Mouse (Mus musculus) heart, postnatal 0 days (tissue): Measurements from ENCODE around the gene Hoxb8. TPM values are rescaled to one million over a fixed set of nuclear protein-coding genes. Genes with fewer than 3 reads are reported as not detected.

ENCODE experiments used
- ATAC-seq: fragments of 200-750 bp; cut with Nextera tagmentation; 2 replicates; pipeline ENCODE4 v1.8.0; 2017; ENCODE audit warnings: low read depth, moderate number of reproducible peaks, moderate library complexity; ENCODE audit not compliant: insufficient read depth
- DNase-seq: peaks from one replicate; pipeline ENCODE4 v3.0.0-alpha.2; 2016; ENCODE audit warnings: low spot score
- H3K27ac ChIP-seq: fragments of 300-500 bp; sonication (generic); 2 replicates; pipeline ENCODE4 v1.5.1; 2014; ENCODE audit warnings: low read depth, mild to moderate bottlenecking
- H3K27me3 ChIP-seq: fragments of 300-500 bp; sonication (generic); 2 replicates; pipeline ENCODE4 v1.6.1; 2014; ENCODE audit warnings: low read length, mixed read lengths; ENCODE audit not compliant: control insufficient read depth, insufficient read depth
- H3K36me3 ChIP-seq: fragments of 300-500 bp; sonication (generic); replicated peaks from 2 replicates; pipeline ENCODE4 v1.6.1; 2014; ENCODE audit warnings: low read length, mixed read lengths; ENCODE audit not compliant: control insufficient read depth, insufficient read depth
- H3K4me1 ChIP-seq: fragments of 300-500 bp; sonication (generic); 2 replicates; pipeline ENCODE4 v1.6.1; 2014; ENCODE audit warnings: antibody characterized with exemption; ENCODE audit not compliant: control insufficient read depth, insufficient read depth
- H3K4me2 ChIP-seq: fragments of 300-500 bp; sonication (generic); 2 replicates; pipeline ENCODE4 v1.6.1; 2014; ENCODE audit warnings: low read depth, mild to moderate bottlenecking, low read length, moderate library complexity
- H3K4me3 ChIP-seq: fragments of 300-500 bp; sonication (generic); 2 replicates; pipeline ENCODE4 v1.5.1; 2014; ENCODE audit warnings: low read depth, low read length
- H3K9ac ChIP-seq: fragments of 300-500 bp; sonication (generic); replicated peaks from 2 replicates; pipeline ENCODE4 v1.6.1; 2014; ENCODE audit warnings: low read depth, low read length, mixed read lengths
- H3K9me3 ChIP-seq: fragments of 300-500 bp; sonication (generic); replicated peaks from 2 replicates; pipeline ENCODE4 v1.6.1; 2016; ENCODE audit warnings: low read length; ENCODE audit not compliant: control insufficient read depth
- CTCF ChIP-seq: IDR thresholded peaks from 2 replicates; pipeline ENCODE4 v1.5.1; 2016; ENCODE audit warnings: antibody characterized with exemption, control low read depth, low read depth
- EP300 ChIP-seq: IDR thresholded peaks from 2 replicates; pipeline ENCODE4 v1.6.1; 2016; ENCODE audit warnings: antibody characterized with exemption, low read depth
- WGBS: fragments of 180-500 bp; shearing (Covaris S2); extraction: QIAGEN DNeasy Blood & Tissue Kit; methylation state at CpG from one replicate; pipeline ENCODE4 v1.1.7; 2014; 5-methylcytosine and 5-hydroxymethylcytosine counted together
- polyA plus RNA-seq: library from polyadenylated mRNA; unstranded; fragments of >200 nt; fragmentation: Nextera tagmentation; extraction: Ambion mirVana; gene quantifications from 2 replicates; pipeline ENCODE4 v1.2.1, GENCODE M21; 2015
- total RNA-seq: library from RNA; depleted of rRNA; stranded (reverse); fragments of >200 nt; gene quantifications from 2 replicates; pipeline ENCODE4 v1.2.3, GENCODE M21; 2014; ENCODE audit warnings: low replicate concordance

Hoxb8 gene
- total and polyA plus RNA-seq, 2 experiments from 2014 or later: not detected

DNA sequence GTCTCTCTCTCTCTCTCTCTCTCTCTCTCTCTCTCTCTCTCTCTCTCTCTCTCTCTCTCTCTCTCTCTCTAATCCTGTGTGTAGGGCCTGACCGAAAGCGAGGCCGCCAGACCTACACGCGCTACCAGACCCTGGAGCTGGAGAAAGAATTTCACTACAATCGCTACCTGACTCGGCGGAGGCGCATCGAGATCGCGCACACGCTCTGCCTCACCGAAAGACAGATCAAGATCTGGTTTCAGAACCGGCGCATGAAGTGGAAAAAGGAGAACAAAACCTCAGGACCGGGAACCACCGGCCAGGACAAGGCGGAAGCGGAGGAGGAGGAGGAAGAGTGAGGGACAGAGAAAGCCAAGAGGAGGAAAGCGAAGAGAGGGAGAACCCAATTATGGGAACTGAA lies 7.6 kb downstream of the Hoxb8 start:
- TF ChIP-seq EP300 (no peak), CTCF (no peak)
- ATAC-seq: no peak
- peaks cover 100% of the 10 kb centered on the region for H3K27me3 ChIP-seq

GRCm38 (mm10) chr11:96289837-96290236 lies 8.1 kb downstream of the Hoxb8 start:
- Histone ChIP-seq H3K27ac (no peak overlapping the region), H3K4me1 (no peaks in the 10 kb centered on the region), H3K9me3 (no peaks in the 10 kb centered on the region), H3K9ac (no peak overlapping the region), H3K4me2 (no peak overlapping the region), H3K36me3 (no peaks in the 10 kb centered on the region), H3K27me3 (peaks cover 100% of the 10 kb centered on the region), H3K4me3 (no peak overlapping the region)
- DNase-seq (no peak), ATAC-seq (no peak)
- TF ChIP-seq CTCF: no peak
- TF ChIP-seq EP300: no peak
- 14% methylated on average over 6 of the region's 6 CpGs for WGBS

More for the DNA sequence above, 7.6 kb downstream of the Hoxb8 start:
- Histone ChIP-seq H3K9ac (no peak overlapping the region), H3K4me3 (no peak overlapping the region), H3K4me2 (no peak overlapping the region), H3K36me3 (no peaks in the 10 kb centered on the region), H3K4me1 (no peaks in the 10 kb centered on the region), H3K9me3 (no peaks in the 10 kb centered on the region), H3K27ac (no peak overlapping the region)
- WGBS: 11% methylated on average over 21 of the region's 21 CpGs
- no peak for DNase-seq

DNA sequence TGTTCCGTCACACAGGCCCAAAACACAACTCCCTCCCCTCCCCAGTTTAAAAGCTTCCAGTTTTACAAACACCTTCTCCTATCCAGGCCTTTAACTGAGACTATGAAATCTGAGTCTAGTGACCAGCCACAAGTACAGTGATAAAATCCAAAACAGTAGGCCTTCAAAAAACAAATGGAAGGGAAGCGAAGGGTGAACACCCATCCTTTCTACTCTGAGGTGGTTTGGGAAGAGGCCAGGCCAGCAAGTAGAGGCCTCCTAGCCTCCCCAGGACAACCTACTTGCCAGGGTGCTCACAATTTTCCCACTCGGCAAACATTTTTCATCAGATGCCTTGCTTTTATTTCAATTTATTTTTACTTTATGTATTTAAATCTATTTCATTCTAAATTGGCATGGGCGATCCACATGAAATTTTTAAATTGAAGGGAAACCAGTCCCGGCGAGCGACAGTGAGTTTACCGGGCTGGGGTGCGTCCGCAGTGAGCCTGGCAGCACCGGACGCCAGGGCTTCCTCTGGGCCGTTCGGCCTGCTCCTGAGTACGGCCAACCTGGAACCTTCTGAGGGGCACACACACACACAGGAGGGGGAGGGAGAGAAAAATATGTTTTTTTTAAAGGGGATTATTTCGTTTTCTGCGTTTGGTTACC lies 9.1 kb downstream of the Hoxb8 start:
- no peak overlapping the region for H3K4me2 ChIP-seq
- no peaks in the 10 kb centered on the region for H3K9me3 ChIP-seq
- 12% methylated on average over 17 of the region's 17 CpGs for WGBS
- DNase-seq (no peak), ATAC-seq (no peak)
- H3K27ac ChIP-seq: no peak overlapping the region
- no peaks in the 10 kb centered on the region for H3K4me1 ChIP-seq
- no peak overlapping the region for H3K9ac ChIP-seq
- H3K4me3 ChIP-seq: no peak overlapping the region
- peaks cover 100% of the 10 kb centered on the region for H3K27me3 ChIP-seq
- H3K36me3 ChIP-seq: no peaks in the 10 kb centered on the region
- TF ChIP-seq EP300 (no peak), CTCF (no peak)

DNA sequence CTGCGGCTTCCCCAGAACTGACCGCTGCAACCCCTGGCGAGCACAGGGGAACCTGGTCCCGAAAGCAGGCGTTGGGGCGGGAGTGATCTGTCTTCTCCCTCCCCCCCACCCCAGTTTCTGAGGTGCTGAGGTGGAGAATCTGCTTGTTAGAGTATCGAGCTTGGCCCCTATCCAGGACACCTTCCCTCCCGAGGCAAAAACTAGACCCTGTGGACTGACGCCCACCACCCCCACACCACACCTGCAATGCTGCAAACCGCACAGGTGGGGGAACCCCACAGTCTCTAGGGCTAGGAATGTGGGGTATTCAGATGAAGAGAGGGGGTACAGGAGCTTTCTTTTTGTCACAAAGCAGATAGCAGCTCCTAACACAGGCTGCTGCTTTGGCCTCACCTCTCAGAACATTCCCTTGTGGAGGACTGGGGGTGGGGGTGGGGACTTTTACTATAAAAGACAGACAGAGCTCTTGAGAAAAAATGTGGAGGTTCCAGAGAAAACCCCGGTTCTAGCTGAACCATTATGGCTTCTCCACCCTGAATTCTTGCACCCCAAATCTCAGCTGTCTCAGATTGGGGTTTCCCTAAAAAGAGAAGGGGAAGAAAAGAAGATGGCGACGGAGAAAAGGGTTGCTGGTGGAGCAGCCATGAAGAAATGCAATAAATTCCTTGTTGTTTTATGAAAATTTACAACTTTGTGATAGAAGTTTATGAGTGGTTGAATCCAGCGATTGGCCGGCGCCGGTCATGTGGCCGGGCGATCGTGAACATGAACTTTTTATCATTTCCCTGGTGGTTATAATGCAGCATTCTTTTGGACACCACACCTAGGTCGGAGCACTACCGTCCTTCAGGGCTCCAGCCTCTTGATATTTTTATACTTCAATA lies 10.2 kb downstream of the Hoxb8 start, which contains the start of gene Hoxb6:
TSS of gene Hoxb6 (plus strand) at position 796 of the 884 bp plus-strand sequence.
- ATAC-seq (no peak), DNase-seq (no peak)
- Histone ChIP-seq H3K9me3 (no peaks in the 10 kb centered on the region), H3K9ac (no peak within 1 kb of the TSS), H3K4me3 (peak within 1 kb of the TSS; percentile 1; the same call in 1 of the 2 replicates), H3K4me2 (no peak within 1 kb of the TSS), H3K36me3 (no peaks in the 10 kb centered on the region), H3K27ac (no peak within 1 kb of the TSS), H3K4me1 (no peaks in the 10 kb centered on the region), H3K27me3 (peaks cover 100% of the 10 kb centered on the region)
- WGBS: 5% methylated on average over 22 of the region's 22 CpGs
- TF ChIP-seq EP300 (no peak), CTCF (no peak)

DNA sequence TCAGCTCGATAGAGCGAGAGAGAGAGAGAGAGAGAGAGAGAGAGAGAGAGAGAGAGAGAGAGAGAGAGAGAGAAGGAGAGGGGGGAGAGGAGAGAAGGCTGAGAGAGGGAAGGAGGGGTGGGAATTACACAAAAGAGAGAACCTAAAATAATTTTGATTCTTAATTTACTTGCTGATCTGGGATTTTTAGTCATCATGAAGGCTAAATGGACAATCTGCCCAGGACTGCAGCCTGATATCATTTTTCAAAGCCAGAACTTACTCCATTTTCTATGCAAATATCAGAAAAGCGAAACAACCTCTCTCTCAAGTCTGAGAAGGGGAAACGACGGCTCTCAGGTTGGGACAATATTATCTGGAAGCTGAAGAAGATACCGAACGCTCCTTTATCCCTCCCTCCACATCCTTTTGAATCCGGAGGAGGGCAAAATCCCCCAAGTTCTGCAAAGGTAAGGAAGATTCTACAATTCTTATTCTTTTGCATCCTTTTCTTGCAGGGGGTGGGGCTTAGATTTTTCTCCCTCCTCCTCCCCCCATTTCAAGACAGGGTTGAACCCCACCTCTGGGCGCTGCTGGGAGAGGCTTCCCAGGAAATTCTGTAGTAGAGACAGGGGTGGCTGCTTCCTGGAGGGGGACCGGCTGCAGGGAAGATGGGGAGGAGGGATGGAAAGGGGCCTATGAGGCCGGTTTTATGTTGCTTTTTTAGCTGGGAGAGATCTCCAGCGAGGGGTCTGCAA lies 11.0 kb downstream of the Hoxb8 start:
- Histone ChIP-seq H3K27ac (no peak overlapping the region), H3K4me1 (no peaks in the 10 kb centered on the region), H3K9ac (no peak overlapping the region), H3K36me3 (no peaks in the 10 kb centered on the region), H3K4me3 (peak overlapping the region; percentile 1; the same call in 1 of the 2 replicates), H3K9me3 (no peaks in the 10 kb centered on the region), H3K4me2 (no peak overlapping the region), H3K27me3 (peaks cover 100% of the 10 kb centered on the region)
- ATAC-seq (no peak), DNase-seq (no peak)
- 3% methylated on average over 12 of the region's 12 CpGs for WGBS
- TF ChIP-seq CTCF (no peak), EP300 (no peak)
